Mouse (Mus musculus): ENCODE measurements around the gene Milr1. TPM values are rescaled to one million over a fixed set of nuclear protein-coding genes. Genes with fewer than 3 reads are reported as not detected.
"Not testable (repeated sequence)": the region's sequence is repeated elsewhere in the genome, so short reads cannot be mapped to it uniquely, and the experiment has no call there.

Milr1 gene
- polyA plus RNA-seq, 1 experiment from 2014 or later, result 1.4 TPM

GRCm38 (mm10) chr11:106780089-106780425 lies 29.0 kb downstream of the Milr1 start:
- peak overlapping the region; percentile 73 for H3K4me2 ChIP-seq (replicated peaks)
- no peaks in the 10 kb centered on the region for H3K27me3 ChIP-seq
- H3K4me3 ChIP-seq, result peak overlapping the region; percentile 86
- ATAC-seq (ENCODE audit: low FRiP score, low read depth), result no peak
- WGBS, result 66% methylated on average over 4 of the region's 4 CpGs
- H3K4me1 ChIP-seq, result peaks cover 22% of the 10 kb centered on the region
- peaks cover 66% of the 10 kb centered on the region for H3K36me3 ChIP-seq
- no peaks in the 10 kb centered on the region for H3K9me3 ChIP-seq
- no peak overlapping the region for H3K9ac ChIP-seq
- peak overlapping the region; percentile 98 for H3K27ac ChIP-seq

- H3K36me3 ChIP-seq, result peaks cover 66% of the 10 kb centered on the region
- 72% methylated on average over 6 of the region's 6 CpGs for WGBS
Observed at GRCm38 (mm10) chr11:106780590-106781220, 29.7 kb downstream of the Milr1 start.

GRCm38 (mm10) chr11:106782271-106782670 lies 31.2 kb downstream of the Milr1 start:
- 89% methylated on average over 7 of the region's 7 CpGs for WGBS
- peaks cover 66% of the 10 kb centered on the region for H3K36me3 ChIP-seq

More at GRCm38 (mm10) chr11:106780590-106781220, 29.7 kb downstream of the Milr1 start:
- no peak overlapping the region for H3K9ac ChIP-seq
- H3K9me3 ChIP-seq, result no peaks in the 10 kb centered on the region
- no peak overlapping the region for H3K4me2 ChIP-seq (replicated peaks)
- H3K4me3 ChIP-seq, result no peak overlapping the region
- H3K27me3 ChIP-seq, result no peaks in the 10 kb centered on the region
- H3K4me1 ChIP-seq, result peaks cover 28% of the 10 kb centered on the region
- no peak overlapping the region for H3K27ac ChIP-seq
- ATAC-seq (ENCODE audit: low FRiP score, low read depth), result no peak

GRCm38 (mm10) chr11:106782841-106783764 lies 32.1 kb downstream of the Milr1 start:
- WGBS, result 77% methylated on average over 9 of the region's 9 CpGs
- peaks cover 66% of the 10 kb centered on the region for H3K36me3 ChIP-seq
- ATAC-seq (ENCODE audit: low FRiP score, low read depth), result no peak

More at GRCm38 (mm10) chr11:106782271-106782670, 31.2 kb downstream of the Milr1 start:
- not testable (repeated sequence) for H3K4me2 ChIP-seq (replicated peaks); ATAC-seq (ENCODE audit: low FRiP score, low read depth); H3K4me3 ChIP-seq; H3K27ac ChIP-seq; H3K27me3 ChIP-seq; H3K9me3 ChIP-seq; H3K9ac ChIP-seq
- H3K4me1 ChIP-seq, result peaks cover 37% of the 10 kb centered on the region

GRCm38 (mm10) chr11:106784476-106784875 lies 33.5 kb downstream of the Milr1 start:
- Histone ChIP-seq H3K27ac (no peak overlapping the region), H3K27me3 (no peaks in the 10 kb centered on the region), H3K4me3 (no peak overlapping the region), H3K9me3 (no peaks in the 10 kb centered on the region), H3K9ac (no peak overlapping the region), H3K4me1 (peaks cover 27% of the 10 kb centered on the region), H3K4me2 (replicated peaks) (no peak overlapping the region), H3K36me3 (peaks cover 66% of the 10 kb centered on the region)
- no peak for ATAC-seq (ENCODE audit: low FRiP score, low read depth)
- WGBS, result 92% methylated on average over 2 of the region's 2 CpGs

More at GRCm38 (mm10) chr11:106782841-106783764, 32.1 kb downstream of the Milr1 start:
- peaks cover 29% of the 10 kb centered on the region for H3K4me1 ChIP-seq
- H3K4me2 ChIP-seq (replicated peaks), result no peak overlapping the region
- no peak overlapping the region for H3K4me3 ChIP-seq
- no peak overlapping the region for H3K9ac ChIP-seq
- no peaks in the 10 kb centered on the region for H3K27me3 ChIP-seq
- H3K9me3 ChIP-seq, result no peaks in the 10 kb centered on the region
- H3K27ac ChIP-seq, result no peak overlapping the region

GRCm38 (mm10) chr11:106785043-106785442 lies 34.0 kb downstream of the Milr1 start:
- H3K27ac ChIP-seq, result no peak overlapping the region
- no peak for ATAC-seq (ENCODE audit: low FRiP score, low read depth)
- no peak overlapping the region for H3K9ac ChIP-seq
- H3K4me3 ChIP-seq, result no peak overlapping the region
- peak overlapping the region; percentile 78; the same call in 1 of the 2 replicates for H3K4me2 ChIP-seq (replicated peaks)
- WGBS, result 79% methylated on average over 1 of the region's 1 CpGs
- peaks cover 64% of the 10 kb centered on the region for H3K36me3 ChIP-seq
- peaks cover 28% of the 10 kb centered on the region for H3K4me1 ChIP-seq
- no peaks in the 10 kb centered on the region for H3K9me3 ChIP-seq
- no peaks in the 10 kb centered on the region for H3K27me3 ChIP-seq

- under 1% methylated on average over 65 of the region's 65 CpGs for WGBS
- no peaks in the 10 kb centered on the region for H3K9me3 ChIP-seq
- ATAC-seq (ENCODE audit: low FRiP score, low read depth), result peak; percentile 62
- no peaks in the 10 kb centered on the region for H3K27me3 ChIP-seq
- peak overlapping the region; percentile 78 for H3K4me2 ChIP-seq (replicated peaks)
- H3K4me1 ChIP-seq, result peaks cover 35% of the 10 kb centered on the region
- H3K9ac ChIP-seq, result peak overlapping the region; percentile 99
- H3K4me3 ChIP-seq, result peak overlapping the region; percentile 94
- H3K36me3 ChIP-seq, result peaks cover 47% of the 10 kb centered on the region
- H3K27ac ChIP-seq, result peak overlapping the region; percentile 99
Observed at GRCm38 (mm10) chr11:106787131-106788025, 36.4 kb downstream of the Milr1 start.

GRCm38 (mm10) chr11:106788026-106788774 lies 37.2 kb downstream of the Milr1 start:
- WGBS, result under 1% methylated on average over 78 of the region's 79 CpGs
- H3K4me2 ChIP-seq (replicated peaks), result peak overlapping the region; percentile 84
- peak overlapping the region; percentile 99 for H3K9ac ChIP-seq
- H3K27me3 ChIP-seq, result no peaks in the 10 kb centered on the region
- peak; percentile 79 for ATAC-seq (ENCODE audit: low FRiP score, low read depth)
- H3K9me3 ChIP-seq, result no peaks in the 10 kb centered on the region
- peaks cover 35% of the 10 kb centered on the region for H3K4me1 ChIP-seq
- H3K36me3 ChIP-seq, result peaks cover 47% of the 10 kb centered on the region
- H3K4me3 ChIP-seq, result peak overlapping the region; percentile 94
- peak overlapping the region; percentile 99 for H3K27ac ChIP-seq

GRCm38 (mm10) chr11:106788775-106789459 lies 37.9 kb downstream of the Milr1 start, which contains the start of the genes Ddx5 and Cep95:
Gene Ddx5, minus strand, starts transcription at chr11:106789185.
Gene Cep95, plus strand, starts transcription at chr11:106789252.
- peak within 1 kb of the TSS; percentile 84 for H3K4me2 ChIP-seq (replicated peaks)
- peak within 1 kb of the TSS; percentile 99 for H3K9ac ChIP-seq
- peak; percentile 92 for ATAC-seq (ENCODE audit: low FRiP score, low read depth)
- peaks cover 32% of the 10 kb centered on the region for H3K4me1 ChIP-seq
- H3K27me3 ChIP-seq, result no peaks in the 10 kb centered on the region
- peak within 1 kb of the TSS; percentile 99 for H3K27ac ChIP-seq
- no peaks in the 10 kb centered on the region for H3K9me3 ChIP-seq
- peak within 1 kb of the TSS; percentile 94 for H3K4me3 ChIP-seq
- under 1% methylated on average over 57 of the region's 58 CpGs for WGBS
- peaks cover 47% of the 10 kb centered on the region for H3K36me3 ChIP-seq

GRCm38 (mm10) chr11:106789649-106790048 lies 38.6 kb downstream of the Milr1 start:
- peaks cover 38% of the 10 kb centered on the region for H3K4me1 ChIP-seq
- H3K27me3 ChIP-seq, result no peaks in the 10 kb centered on the region
- peak overlapping the region; percentile 99 for H3K9ac ChIP-seq
- under 1% methylated on average over 6 of the region's 6 CpGs for WGBS
- peak overlapping the region; percentile 94 for H3K4me3 ChIP-seq
- no peak for ATAC-seq (ENCODE audit: low FRiP score, low read depth)
- peak overlapping the region; percentile 84 for H3K4me2 ChIP-seq (replicated peaks)
- H3K9me3 ChIP-seq, result no peaks in the 10 kb centered on the region
- peaks cover 47% of the 10 kb centered on the region for H3K36me3 ChIP-seq
- peak overlapping the region; percentile 97; the same call in 1 of the 2 replicates for H3K27ac ChIP-seq
